Mouse (Mus musculus) olfactory bulb, adult 2 months (tissue): ENCODE measurements around the gene Stpg3.

Experiments
- CTCF ChIP-seq: fragments of 200-500 bp; IDR thresholded peaks from 2 replicates; pipeline ENCODE4 v1.5.1; 2012; ENCODE audit warnings: low read depth, mild to moderate bottlenecking, low read length, moderate library complexity; ENCODE audit not compliant: insufficient read depth
- POLR2A ChIP-seq: fragments of 200-500 bp; IDR thresholded peaks from 2 replicates; pipeline ENCODE4 v1.6.1; 2012; ENCODE audit warnings: mild to moderate bottlenecking, low read depth, low read length, moderate library complexity; ENCODE audit not compliant: insufficient read depth

DNA sequence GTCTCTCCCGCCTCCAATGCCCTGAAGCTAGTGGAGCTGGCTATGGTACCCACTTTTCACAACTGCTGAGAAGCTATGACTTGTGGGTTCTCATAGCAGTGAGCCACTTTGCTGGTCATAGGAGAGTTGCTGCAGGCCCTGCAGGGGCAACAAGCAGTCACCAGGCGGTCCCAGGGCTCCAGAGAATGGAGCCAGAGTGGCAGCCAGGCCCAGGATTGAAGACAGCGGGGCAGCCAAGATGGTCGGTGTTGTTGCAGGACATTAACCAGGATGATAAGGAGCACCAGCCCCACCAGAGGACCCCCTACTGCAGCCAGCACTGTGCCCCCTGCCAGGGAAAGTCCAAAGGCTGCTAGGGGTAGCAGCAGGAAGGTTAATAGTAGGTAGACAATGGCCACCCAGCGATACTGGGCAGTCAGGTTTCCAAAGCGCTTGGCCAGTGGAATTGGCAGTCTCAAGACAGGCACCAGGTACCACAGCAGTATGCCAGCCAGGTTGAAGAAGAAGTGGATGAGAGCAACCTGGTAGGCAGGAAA, 14.6 kb upstream of the Stpg3 start:
- TF ChIP-seq CTCF (no peak), POLR2A (no peak)
